Mouse (Mus musculus) retina, postnatal 1 day (tissue): ENCODE results near the gene Dgcr2.

Experiments used
- DNase-seq: peaks from one replicate; pipeline ENCODE4 v3.0.0-alpha.2; 2012

The Dgcr2 gene

GRCm38 (mm10) chr16:17896091-17896490, 2.3 kb downstream of the Dgcr2 start:
- DNase-seq: no peak

GRCm38 (mm10) chr16:17893923-17894322, 4.4 kb downstream of the Dgcr2 start, which contains the start of gene Tssk1:
Tssk1 (plus strand) TSS chr16:17894223.
- no peak for DNase-seq

GRCm38 (mm10) chr16:17892606-17893005, 5.8 kb downstream of the Dgcr2 start:
- DNase-seq: no peak

GRCm38 (mm10) chr16:17891567-17891959, 6.8 kb downstream of the Dgcr2 start, which contains the start of gene Gm20518:
Gm20518 (minus strand) TSS chr16:17891671.
- DNase-seq: peak; percentile 99

- peak; percentile 72 for DNase-seq
Measured at GRCm38 (mm10) chr16:17890917-17891566, 7.3 kb downstream of the Dgcr2 start.

- no peak for DNase-seq
Measured at GRCm38 (mm10) chr16:17890342-17890727, 8.0 kb downstream of the Dgcr2 start.

GRCm38 (mm10) chr16:17889689-17890341, 8.5 kb downstream of the Dgcr2 start:
- DNase-seq: no peak

GRCm38 (mm10) chr16:17884116-17884515, 14.2 kb downstream of the Dgcr2 start:
- no peak for DNase-seq

- no peak for DNase-seq
Measured at GRCm38 (mm10) chr16:17882196-17882595, 16.2 kb downstream of the Dgcr2 start.

- DNase-seq: no peak
Measured at GRCm38 (mm10) chr16:17879571-17879970, 18.8 kb downstream of the Dgcr2 start.

GRCm38 (mm10) chr16:17876096-17876495, 22.3 kb downstream of the Dgcr2 start:
- no peak for DNase-seq

- DNase-seq: no peak
Measured at GRCm38 (mm10) chr16:17875174-17875573, 23.2 kb downstream of the Dgcr2 start.

- DNase-seq: no peak
Measured at GRCm38 (mm10) chr16:17872995-17873394, 25.4 kb downstream of the Dgcr2 start.

GRCm38 (mm10) chr16:17871248-17871647, 27.1 kb downstream of the Dgcr2 start:
- no peak for DNase-seq

- no peak for DNase-seq
Measured at GRCm38 (mm10) chr16:17865770-17866169, 32.6 kb downstream of the Dgcr2 start.

GRCm38 (mm10) chr16:17865293-17865692, 33.1 kb downstream of the Dgcr2 start:
- DNase-seq: no peak

GRCm38 (mm10) chr16:17858592-17858991, 39.8 kb downstream of the Dgcr2 start:
- peak; percentile 49 for DNase-seq

GRCm38 (mm10) chr16:17857157-17857556, 41.2 kb downstream of the Dgcr2 start:
- DNase-seq: no peak

- DNase-seq: no peak
Measured at GRCm38 (mm10) chr16:17853263-17853662, 45.1 kb downstream of the Dgcr2 start.

- no peak for DNase-seq
Measured at GRCm38 (mm10) chr16:17851860-17852259, 46.5 kb downstream of the Dgcr2 start.

GRCm38 (mm10) chr16:17851331-17851730, 47.0 kb downstream of the Dgcr2 start:
- DNase-seq: no peak

- no peak for DNase-seq
Measured at GRCm38 (mm10) chr16:17849486-17849885, 48.9 kb downstream of the Dgcr2 start.

- peak; percentile 80 for DNase-seq
Measured at GRCm38 (mm10) chr16:17848928-17849327, 49.4 kb downstream of the Dgcr2 start.

GRCm38 (mm10) chr16:17848431-17848830, 49.9 kb downstream of the Dgcr2 start:
- DNase-seq: no peak
